Mouse (Mus musculus) c-Kit-positive CD71-negative TER-119-negative erythroid progenitor cells, embryonic 14.5 days (primary cell): ENCODE measurements at regions not wholly inside any gene's neighbourhood (a gene's known extent, or its start where the extent isn't known, plus 50 kb on each side); places are given as distances from the start of the nearest gene placed in this dataset.

ENCODE experiments used
- DNase-seq: peaks from one replicate; pipeline ENCODE4 v3.0.0-alpha.2; 2013; ENCODE audit warnings: low read depth

DNA sequence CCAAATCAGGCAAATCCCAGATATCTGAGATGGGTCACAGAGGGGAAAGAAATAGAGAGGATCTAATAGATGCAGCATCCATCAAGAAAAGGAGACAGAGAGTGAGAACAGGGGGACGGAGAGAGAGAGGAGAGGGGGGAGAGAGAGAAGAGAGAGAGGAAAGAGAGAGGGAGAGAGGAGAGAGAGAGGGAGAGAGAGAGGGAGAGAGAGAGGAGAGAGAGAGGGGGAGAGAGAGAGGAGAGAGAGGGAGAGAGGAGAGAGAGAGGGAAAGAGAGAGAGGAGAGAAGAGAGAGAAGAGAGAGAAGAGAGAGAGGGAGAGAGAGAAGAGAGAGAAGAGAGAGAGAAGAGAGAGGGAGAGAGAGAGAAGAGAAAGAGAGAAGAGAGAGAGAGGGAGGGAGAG is 462.7 kb downstream of the Rnf144b start:
- no peak for DNase-seq

DNA sequence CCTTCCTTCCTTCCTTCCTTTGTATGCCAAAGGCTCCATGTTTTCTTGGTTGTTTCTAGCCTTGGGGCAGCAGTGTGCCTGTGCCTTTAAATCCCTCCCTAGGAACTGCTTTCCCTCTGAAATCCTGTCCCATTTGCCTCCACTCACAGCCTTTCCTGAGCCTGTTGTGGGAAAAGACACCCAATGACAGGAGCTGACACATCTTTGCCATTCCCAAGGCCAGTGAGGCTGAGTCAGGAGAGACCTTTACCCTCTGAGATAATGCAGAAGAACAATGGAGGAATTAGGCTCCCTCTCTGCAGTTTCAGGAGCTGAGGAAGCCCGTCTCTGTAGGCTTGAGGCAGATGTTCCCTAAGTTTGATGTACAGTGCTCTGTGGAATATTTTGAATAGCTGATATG is 480.2 kb downstream of the Rnf144b start:
- DNase-seq: no peak

GRCm38 (mm10) chr13:47611439-47611838 is 489.0 kb downstream of the Rnf144b start:
- no peak for DNase-seq

DNA sequence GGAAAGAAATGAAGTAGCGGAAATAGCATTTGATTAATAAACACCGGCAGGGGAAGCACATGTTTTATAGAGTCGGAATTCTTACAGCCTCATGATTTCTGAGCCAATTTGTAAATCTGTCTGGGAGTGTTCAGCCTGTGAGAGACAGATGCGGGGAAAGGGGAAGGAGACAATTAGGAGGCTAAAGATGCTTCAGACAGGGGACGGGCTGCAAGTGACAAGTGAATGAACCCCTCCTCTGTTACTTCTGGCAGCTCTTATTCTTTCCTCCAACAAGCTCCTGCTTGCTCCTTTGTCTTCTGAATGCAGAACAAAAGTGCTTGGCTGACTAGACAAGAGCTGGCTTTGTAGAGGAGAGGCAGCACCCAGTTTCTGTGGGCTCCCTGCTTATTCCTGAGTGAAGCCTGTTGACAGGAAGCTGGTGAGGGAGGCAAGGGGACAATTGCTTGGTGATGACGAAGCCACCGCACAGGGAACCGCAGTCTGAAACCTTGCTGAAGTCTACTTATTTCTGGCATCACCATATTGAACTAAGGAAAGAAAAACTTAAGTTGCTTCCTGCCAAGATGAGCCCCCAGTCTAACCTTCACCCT is 514.2 kb downstream of the Rnf144b start:
- DNase-seq: no peak

GRCm38 (mm10) chr13:47642341-47642740 is 519.9 kb downstream of the Rnf144b start:
- no peak for DNase-seq

DNA sequence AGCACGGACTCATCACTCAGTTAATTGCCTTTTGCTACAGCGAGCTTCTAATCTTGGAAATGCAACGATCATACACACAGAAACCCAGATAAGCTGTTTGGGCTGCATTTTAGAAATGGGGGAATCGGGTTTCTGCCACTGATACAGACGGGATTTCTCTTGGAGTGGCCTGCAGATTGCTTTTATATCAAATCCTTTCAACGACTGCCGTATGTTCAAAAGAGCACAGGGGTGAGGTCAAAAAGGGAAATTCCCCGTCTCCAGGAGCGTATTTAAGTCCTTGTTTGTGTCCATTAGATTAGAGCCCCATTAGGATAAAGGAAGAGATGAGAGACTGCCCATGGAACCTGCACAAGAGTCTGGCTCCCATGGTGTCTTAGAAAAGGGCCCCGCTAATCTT is 522.6 kb downstream of the Rnf144b start:
- no peak for DNase-seq

DNA sequence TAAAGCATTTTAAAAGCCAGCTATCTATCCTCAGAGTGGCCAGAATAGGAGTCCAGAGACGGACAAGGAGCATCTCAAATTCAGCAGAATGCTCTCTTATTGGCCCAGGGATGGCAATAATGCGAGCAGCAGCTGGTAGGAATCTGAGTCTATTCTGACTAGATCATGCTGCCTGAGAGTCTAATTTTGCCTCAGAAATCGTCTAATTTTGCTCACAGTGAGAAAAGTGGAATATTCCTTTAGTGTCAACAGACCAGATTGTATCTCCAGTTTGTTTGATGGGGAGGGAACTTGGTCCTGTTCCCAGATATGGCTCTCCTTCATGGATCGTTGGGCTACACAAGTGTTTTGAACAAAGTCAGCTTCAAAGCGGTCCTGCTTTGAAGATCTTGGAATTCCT is 525.2 kb downstream of the Rnf144b start:
- no peak for DNase-seq

DNA sequence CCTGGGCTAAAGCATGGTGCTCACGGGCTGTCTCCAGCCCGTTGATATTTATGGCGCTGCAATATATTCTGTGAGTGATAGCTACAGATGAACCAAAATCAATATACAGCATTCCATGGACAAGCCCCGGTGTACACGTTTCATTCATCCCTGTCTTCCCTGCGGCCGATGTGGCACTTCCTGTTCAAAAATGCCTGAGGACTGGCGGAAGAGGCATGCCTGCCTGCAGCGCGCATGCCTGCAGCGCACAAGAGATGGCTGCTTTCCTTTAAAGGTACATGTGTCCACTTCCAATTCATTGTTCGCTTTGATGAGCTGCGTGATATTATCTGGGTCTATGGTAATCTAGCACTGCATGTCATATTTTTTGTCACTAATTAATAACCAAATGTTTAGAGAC is 527.6 kb downstream of the Rnf144b start:
- DNase-seq: no peak

DNA sequence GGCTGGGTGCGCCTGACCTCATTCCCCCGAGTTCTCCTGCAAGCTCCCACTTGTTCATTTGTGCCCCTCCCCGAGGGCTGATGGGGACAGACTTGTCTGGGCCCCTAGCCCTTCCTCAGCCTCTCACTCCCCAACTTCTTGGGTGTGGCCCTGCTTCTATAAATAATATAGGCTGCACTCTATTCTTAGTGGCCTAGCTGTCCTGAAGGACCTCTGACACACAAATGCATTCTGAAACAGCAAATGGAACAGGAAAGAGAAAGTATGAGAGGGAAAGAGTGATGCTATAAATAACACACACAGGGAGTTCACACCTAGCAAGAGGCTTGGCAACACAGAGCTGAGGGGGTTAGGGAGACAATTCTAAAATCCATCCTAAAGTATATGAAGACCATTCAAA is 544.0 kb downstream of the Rnf144b start:
- DNase-seq: no peak

DNA sequence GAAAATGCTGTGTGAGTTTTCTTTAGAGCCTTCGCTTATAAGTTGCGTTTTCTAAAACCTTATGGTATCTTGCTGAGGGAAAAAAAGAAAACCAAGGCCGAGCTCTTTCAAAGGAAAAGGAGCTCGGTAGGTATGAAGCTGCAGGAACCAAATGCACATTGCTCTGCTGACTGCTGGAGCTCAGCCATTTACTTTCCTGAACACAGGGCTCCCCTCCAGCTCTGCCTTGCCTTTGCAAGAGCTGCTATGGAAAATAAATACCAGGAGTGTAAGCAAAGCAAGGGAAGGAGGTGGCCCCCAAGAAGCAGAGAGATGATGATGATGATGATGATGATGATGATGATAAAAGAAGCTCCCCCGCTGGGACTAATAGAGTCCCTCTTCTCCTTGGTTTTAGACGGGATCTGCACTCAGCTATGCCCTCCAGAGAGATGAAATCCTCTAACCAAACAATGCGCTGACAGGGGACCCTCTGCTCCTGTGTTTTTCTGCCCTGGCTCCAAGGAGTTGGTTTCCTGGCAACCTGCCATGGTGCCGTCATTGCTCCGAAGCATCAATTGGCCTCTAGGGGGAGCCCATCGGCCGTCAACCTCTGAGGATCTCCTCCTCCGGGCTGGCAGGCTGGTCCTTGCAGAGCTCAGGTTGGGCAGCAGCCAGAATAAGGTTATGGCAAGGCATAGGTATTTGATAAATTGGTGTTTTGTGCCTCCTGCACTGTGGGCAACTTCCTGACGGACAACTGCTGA is 544.7 kb downstream of the Rnf144b start:
- DNase-seq: peak; percentile 23

DNA sequence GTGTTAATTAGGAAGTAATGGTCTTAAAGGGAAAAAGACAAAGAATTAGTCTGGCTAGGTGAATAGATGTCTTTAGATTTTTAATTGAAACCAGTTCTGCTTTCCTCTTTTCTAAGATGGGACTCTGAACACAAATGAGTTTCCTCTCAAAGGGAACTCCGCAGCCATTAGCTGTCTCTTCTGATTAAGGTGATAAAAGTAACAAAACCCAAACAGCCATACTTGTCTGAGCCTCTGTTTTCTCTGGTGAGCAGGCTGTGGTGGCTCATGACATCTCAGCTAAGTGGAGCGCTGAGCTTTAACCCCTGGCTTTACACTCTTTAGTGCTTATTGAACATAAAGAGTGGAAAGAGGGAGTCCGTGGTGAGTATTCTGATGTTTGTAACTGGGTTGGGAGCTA is 565.7 kb downstream of the Rnf144b start:
- no peak for DNase-seq

DNA sequence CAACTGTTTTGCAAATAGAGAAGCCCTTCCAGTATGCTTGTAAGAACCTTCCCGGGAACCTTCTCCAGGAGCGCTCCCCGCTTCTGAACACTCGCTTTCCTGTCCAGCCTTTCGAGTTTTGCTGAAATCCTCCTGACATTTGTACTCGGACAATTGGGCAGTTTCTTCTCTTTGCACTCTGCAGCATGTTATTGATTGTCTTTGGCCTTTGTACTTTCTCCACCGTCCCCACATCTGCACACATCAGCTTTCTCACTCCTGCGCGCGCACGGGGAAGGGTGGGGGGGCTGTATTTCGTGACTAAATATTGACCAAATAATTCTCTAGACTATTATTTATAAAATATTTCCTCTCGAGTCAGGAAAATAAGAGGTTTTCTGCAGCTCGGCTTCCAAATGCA is 567.2 kb upstream of the Id4 start:
- DNase-seq: no peak

DNA sequence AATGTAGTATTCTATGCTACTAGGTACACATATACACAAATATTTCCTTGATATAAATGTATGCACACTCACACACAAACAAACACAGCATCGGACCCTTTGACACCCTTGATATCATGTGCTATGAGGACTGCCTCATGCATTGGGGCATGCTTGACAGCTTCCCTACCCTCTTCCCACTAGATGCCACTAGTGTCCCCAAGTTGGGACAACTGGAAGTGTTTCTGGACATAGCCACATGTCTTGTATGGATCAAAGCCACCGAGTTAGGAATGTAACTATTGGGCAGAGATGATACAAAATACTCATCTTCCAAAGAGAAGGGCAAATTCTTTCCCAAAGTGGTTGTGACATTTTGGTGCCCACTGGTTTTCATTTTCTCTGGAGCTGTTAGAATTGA is 565.2 kb upstream of the Id4 start:
- DNase-seq: no peak

DNA sequence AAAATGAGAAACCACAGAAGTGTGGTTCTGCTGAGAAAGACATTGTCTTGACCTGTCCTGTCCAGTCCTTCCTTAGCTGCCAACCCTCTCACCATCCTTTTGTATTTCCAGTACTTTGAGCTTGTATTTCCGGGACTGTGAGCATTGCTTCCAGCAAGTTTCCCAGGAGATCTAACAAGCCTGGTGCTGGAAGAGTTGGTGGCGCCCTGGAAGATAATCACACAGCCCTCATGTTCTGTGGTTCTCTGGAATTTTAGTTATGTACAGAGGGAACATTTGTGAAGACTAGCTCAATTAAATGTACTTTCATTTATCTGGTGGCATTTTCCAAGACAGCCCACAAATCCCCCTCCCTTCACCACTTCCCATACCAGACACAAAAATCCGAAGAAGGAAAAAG is 560.5 kb upstream of the Id4 start:
- no peak for DNase-seq

GRCm38 (mm10) chr13:47707961-47708609 is 552.9 kb upstream of the Id4 start:
- DNase-seq: no peak

GRCm38 (mm10) chr13:47709323-47709722 is 551.7 kb upstream of the Id4 start:
- DNase-seq: no peak

DNA sequence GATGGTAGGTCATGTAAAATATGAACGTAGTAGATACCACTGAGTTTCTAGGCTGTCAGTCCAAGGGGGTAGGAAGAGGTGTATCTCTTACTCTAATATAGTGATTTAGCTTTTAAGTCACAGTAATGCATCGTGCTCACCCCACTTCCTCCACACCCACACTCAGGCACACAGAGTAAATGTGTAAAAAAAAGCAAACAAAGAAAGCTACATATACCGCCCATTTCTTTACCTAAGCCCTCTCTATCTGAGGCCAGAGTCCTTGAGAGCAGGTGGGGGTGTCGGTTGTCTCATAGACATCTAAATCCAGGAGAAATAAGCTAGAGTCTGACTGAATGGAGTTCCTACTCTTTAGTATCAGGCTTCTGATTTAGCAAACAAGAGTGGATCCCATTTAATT is 548.5 kb upstream of the Id4 start:
- DNase-seq: no peak

DNA sequence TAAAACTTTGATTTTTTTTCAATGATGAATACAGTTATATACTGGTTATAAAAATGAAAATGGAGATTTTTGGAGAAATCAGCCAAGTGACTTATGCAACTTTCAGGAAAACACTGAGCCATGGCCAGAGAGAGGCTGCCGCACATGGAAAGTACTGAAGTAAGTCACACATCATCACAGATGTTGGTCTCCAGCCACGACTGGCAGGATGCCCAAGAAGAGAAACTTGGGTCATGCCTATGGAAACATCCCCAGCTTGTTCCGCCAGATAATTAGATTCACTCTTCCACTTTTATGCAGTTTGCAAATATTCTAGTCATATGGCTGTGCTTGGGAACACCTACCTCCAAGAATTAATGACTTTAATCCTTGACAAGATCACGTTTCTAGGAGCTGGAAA is 544.8 kb upstream of the Id4 start:
- DNase-seq: no peak

DNA sequence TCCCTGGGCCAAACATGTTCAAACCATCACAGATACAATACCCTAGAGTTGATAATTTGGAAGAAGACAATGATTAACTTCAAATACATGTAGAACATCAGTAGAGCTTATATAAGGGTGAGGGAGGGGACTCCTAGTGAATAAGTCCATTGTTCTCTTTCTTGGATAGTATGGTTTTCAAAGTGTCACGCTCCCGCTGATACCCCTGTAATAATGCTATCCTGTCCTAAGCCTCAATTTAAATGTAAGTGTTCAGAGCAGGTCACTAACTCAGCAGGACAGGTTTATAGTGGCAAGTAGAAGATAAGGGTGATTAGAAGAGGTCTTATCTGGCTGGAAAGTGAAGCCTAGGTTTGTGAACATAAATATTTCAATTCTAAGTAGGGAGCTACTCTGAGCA is 540.4 kb upstream of the Id4 start:
- no peak for DNase-seq

DNA sequence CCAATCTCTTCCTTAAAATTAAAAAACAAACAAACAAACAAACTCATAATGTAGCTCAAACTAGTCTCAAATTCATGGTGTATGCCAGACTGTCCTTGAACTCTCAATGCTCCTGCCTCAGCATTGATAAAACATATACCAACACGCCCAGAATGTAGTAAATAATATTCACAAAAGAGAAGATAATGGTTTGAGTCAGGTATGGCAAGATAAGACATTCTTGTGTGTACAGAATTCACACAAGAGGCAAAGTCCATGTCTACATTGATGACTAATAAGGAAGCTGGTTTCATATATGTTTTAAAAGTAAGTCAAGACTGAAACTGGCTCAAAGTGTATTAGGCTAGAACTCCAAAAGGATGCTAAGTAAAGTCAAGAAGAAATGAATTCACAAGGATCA is 526.6 kb upstream of the Id4 start:
- no peak for DNase-seq

DNA sequence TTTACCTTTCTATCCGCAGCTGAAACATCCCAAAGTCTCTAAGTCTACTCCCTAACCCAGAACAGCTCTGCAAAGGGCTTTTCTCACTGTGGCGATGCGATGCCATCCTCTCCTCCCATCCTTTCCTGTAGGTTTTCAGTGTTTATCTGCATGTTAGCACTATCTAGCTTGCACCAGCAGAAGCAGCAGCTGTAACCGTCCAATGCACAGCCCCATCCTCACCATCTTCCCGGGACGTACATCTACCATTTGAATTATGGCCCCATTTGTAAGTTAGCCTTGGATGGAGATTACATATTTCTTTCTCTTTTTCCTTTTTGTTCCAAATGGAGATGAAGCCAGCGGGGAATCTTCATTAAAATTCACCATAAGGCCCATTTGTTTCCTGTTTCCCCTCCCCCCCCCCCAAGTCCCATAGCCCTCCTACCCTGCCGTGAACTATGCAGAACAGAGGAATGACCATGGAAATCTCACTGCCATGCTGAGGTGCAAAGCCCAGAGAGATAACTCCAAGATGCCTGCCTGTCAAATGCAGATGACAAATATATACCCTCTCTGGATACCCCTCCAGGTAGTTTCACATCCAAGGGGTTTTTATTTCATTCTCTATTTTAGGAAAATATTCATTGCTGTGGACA is 525.5 kb upstream of the Id4 start:
- no peak for DNase-seq

DNA sequence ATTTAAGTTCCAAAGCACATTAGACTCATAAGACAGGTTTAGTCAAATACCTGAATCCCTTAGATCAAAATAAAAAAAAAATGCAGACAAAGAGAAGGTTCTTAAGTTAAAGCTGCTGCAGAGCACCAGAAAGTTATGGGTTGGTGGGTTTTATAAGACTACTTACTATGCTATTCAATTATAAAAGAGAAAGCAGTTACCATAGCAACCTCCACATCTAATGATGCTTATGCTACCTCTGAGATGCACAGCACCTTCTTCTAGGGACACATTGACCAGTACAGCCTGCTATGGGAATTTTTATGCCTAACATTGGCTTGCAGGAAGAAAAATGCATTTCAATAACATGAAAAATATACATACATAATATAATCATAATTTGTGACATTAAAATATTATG is 512.1 kb upstream of the Id4 start:
- no peak for DNase-seq

DNA sequence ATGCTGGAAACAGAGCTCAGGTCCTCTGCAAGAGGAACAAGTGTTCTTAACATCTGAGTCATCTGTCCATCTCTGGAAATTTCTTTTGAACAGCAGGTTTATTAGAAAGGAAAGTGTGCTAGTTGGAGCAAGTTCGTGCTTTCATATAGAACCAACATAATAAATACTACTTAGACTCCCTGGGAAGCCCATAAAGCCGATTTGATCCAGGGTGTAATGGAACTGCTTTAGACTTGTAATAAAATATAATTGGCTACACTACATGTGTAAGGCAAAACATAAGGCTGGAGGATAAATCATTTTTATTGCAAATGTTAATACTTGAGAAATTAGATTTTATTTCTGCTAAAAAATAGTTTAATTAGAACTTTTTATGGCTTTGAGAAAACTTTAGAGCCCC is 510.0 kb upstream of the Id4 start:
- no peak for DNase-seq
